Mouse (Mus musculus) mouse embryonic stem cell (cell line): ENCODE measurements around the gene Dgkh.
"Not testable (repeated sequence)": the region's sequence is repeated elsewhere in the genome, so short reads cannot be mapped to it uniquely, and the experiment has no call there.

Experiments
- in situ Hi-C, 2 experiments: fragments of 300-500 bp; cut with MboI; formaldehyde crosslinking; loops; 1 replicate in 1 of 2; 3 replicates in 1 of 2; pipeline ENCODE4 v1.14.3; 2019 to 2020; ENCODE audit warnings: low sequenced_read_pairs in 2 of 2, low pct_unique_long_range_greater_than_20kb in 1 of 2, mixed read lengths in 1 of 2; ENCODE audit not compliant: unreplicated experiment in 1 of 2

Gene Dgkh

GRCm38 (mm10) chr14:78732617-78733312 is at the start of gene Dgkh:
Dgkh (minus strand) TSS chr14:78732776.
- in situ Hi-C loops = no loop called here

- in situ Hi-C loops = no loop called here
These were observed 44.6 kb upstream of the Dgkh start for GRCm38 (mm10) chr14:78777215-78777614.

- in situ Hi-C loops = no loop called here
These were observed 44.1 kb upstream of the Dgkh start for GRCm38 (mm10) chr14:78776659-78777058.

GRCm38 (mm10) chr14:78775699-78776098 is 43.1 kb upstream of the Dgkh start:
- in situ Hi-C loops = no loop called here

- in situ Hi-C loops = no loop called here
These were observed 42.6 kb upstream of the Dgkh start for GRCm38 (mm10) chr14:78775226-78775625.

DNA sequence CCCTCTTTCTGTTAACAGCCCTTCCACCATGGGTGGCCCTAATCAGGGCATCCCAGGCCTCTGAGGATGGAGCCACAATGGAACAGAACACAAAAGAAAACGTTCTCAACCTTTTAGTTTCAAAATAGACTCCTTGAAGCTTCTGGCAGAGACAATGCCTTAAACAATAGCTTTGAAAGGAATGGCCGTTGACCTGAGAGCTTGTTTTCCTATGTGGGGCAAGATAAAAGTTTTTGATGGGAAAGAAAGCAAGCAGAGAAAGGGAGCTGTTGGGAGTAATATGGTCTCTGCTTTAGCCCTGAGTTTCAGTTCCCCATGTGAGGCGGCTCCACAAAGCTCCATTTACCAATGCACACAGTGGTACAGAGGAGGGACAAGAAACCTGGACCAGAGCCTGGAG is 37.9 kb upstream of the Dgkh start:
- in situ Hi-C loops = no loop called here

- in situ Hi-C loops = no loop called here
These were observed 28.5 kb upstream of the Dgkh start for GRCm38 (mm10) chr14:78761064-78761463.

- in situ Hi-C loops = no loop called here
These were observed 26.9 kb upstream of the Dgkh start for GRCm38 (mm10) chr14:78759491-78759890.

DNA sequence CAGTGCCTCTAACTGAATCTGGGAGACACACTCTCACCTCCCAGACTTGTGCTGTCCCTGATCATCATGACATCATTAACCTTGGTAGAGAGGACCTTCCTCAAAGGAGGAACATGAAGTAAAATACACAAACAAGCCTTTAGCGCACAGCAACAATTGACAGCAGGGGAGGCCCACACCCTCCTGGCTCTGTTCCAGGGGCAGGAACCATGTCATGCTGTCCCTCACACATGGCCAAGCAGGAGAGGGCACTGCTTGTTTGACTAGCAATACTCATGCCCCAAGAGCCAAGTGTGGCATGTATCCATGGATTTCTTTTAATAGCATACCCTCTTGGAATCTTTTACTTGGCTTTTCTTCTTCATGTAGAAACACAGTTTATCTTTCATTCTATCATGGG is 22.7 kb upstream of the Dgkh start:
- in situ Hi-C loops = no loop called here

DNA sequence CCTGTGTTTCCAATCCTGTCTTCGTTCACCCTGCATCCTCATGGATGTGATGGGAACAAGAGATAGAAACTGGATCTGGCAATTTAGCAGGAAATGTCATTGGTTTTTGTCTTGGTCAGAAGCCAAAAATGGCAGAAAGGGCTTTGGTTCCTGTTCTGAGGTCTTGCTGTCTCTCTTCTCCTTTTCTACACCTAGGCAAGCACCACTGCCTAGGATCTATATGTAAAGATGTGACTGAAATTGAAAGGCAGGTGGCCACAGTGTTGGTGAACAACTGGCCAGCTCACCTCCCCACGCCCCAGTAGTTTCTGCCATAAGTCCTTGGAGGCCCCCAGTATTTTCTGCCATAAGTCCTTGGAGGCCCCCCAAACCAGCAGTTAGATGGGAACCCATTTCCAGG is 16.1 kb upstream of the Dgkh start:
- in situ Hi-C loops = no loop called here

DNA sequence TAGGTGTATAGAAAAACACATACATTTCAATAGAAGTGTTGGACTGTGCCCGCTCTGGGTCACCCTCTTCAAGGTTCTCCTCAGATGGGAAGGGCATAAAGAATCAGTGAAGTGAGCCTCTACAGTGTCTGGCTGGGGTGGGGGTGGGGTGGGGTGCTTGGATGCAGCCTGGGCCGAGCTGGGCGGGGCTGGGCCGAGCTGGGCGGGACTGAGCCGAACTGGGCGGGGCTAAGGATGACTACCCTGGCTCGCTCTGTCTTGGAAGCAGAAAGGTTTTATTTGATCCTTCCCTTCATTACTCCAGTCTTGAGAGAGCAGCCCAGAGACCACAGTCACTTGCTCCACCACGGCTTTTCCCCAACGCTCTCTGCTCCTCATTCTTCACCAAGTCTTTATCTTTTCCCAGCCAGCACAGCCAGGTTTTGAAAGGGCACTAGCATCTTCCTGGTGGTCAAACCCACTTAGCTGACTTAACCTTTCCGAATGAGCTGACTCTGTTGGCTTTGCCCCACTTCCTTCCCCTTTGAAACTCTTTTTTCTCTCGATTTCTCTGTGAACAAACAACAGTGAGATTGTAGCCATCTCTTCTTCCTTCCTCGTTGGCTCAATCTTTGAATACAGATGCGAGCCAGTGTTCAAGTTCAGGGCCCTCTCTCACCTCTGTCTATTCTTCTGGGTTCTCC is 15.5 kb upstream of the Dgkh start:
- in situ Hi-C loops = no loop called here

DNA sequence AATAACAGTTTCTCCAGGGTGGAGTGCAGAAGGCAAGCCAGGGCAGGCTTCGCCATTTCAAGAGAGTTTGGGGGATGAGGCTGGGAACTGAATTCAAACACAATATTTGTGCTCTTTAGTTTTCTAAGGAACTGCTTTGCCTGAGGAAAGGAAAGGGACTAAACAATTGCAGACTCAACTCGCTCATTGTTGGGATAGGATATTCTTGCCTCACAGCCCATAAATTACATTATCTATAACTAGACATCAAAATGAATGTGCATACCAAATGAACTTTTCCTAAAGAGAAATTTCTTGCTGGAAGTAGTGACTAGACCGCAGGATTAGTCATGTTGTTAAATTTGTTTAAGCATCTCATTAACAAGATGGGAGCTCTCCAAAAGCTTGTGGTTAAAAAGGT is 14.9 kb upstream of the Dgkh start:
- in situ Hi-C loops = no loop called here

DNA sequence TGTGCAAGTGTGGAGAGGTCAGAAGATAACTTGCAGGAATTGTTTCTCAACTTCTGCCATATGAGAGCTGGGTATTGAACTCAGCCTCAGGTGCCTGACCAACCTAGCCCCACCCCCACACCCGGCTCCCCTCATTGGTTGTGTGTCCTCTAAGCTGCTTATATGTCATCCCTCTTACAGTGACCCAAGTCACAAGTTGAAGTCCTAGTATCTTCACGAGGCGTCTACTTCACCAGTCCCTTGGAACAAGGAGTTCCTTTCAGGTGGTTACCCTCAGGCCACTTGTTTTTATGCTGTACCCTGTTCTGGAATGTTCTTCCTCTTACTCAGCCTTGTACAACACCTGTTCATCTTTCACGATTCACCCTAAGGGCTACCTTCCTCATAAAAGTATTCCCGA is 2.0 kb upstream of the Dgkh start:
- in situ Hi-C loops = no loop called here

- in situ Hi-C loops = not testable (repeated sequence)
These were observed 1.6 kb upstream of the Dgkh start for GRCm38 (mm10) chr14:78734203-78734602.

DNA sequence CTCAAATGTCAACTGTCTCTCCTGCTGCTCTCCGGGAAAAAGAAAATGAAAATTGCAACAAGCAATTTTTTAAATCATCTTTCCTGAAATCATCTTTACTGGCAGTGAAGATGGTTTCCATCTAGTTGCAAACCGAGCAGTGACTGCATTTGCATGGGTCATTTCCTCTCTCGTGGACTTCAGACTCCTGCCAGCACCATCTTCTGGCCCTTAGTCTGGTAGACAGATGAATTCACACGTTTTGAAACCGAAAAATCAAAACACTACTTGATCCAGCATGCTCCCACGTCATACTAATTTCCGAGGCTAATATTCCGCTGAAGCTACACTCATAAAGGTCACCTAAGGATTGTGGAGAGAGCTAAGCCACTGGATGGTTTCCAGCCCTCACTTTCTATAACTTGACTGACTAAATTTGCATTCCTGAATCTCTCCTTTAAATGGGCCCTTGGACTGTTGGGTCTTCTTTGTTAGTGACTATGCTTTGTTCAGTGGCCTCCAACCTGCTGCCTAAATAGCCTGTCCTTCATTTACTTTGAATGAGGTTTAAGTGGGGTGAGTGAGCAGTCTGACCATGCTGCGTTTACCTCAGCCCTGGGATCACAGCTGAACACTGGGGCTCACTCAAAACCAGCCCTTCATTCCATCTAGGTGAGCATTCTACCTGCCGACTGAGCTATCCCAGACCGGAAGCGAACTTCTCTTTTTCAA is 945 bp upstream of the Dgkh start:
- in situ Hi-C loops = no loop called here

- in situ Hi-C loops = no loop called here
These were observed 542 bp downstream of the Dgkh start for GRCm38 (mm10) chr14:78731852-78732616.

- in situ Hi-C loops = no loop called here
These were observed 1.3 kb downstream of the Dgkh start for GRCm38 (mm10) chr14:78731240-78731639.

DNA sequence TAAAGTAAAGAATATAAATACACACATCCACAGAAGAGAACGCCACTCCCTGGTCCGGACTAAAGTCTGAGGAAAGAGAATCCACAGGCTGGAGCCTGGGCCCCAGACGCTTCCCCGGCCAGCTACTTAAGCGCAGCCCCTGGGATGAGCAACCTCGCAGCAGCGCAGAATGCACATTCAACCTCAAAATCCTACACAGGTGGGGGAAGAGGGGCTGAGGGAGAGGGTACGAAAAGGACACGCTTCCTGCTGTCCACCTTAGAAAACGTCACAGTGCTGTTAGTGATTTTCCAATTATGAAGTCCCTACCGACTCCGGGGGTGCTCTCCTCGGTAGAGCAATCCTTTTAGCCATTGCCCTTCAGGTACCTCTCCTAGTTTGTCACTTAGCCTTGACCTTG is 6.6 kb downstream of the Dgkh start:
- in situ Hi-C loops = no loop called here

DNA sequence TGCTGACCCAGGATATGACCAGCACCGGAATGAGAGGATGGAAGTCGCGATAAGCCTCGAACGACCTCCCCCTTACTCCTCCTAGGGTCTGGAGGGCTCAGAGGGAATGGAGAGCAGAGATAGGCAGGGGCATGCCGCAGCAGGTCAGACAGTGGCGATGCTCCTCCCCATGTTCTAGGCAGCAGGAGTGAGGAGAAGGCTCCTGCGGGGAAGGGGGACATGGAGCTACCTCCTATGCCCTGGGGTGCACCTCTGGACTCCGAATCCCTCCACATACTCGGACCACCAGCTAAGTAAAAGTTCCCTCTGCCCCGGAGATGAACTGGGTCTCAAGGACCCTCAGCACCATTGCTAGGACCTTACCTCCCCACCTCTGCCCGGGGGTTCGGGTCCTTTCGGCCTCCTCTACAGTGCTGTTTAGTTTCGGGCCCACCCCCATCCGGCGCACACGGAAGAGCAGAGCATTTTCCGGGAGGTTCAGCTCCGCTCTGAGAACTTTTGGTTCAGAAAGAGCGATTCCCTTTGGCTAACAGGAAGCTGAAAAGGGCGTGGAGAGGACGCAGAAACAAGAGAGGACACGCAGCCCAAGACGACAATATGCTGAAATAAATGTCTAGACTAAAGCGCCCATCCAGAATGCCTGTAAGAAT is 7.1 kb downstream of the Dgkh start:
- in situ Hi-C loops = no loop called here
